Mouse (Mus musculus): ENCODE results near the gene Emid1. TPM values are rescaled to one million over a fixed set of nuclear protein-coding genes. Genes with fewer than 3 reads are reported as not detected.
A peak's percentile ranks its signal among the peaks of the same experiment; 100 is the strongest.

Gene Emid1
- polyA plus RNA-seq, 1 experiment from 2014 or later: 48.7 TPM

DNA sequence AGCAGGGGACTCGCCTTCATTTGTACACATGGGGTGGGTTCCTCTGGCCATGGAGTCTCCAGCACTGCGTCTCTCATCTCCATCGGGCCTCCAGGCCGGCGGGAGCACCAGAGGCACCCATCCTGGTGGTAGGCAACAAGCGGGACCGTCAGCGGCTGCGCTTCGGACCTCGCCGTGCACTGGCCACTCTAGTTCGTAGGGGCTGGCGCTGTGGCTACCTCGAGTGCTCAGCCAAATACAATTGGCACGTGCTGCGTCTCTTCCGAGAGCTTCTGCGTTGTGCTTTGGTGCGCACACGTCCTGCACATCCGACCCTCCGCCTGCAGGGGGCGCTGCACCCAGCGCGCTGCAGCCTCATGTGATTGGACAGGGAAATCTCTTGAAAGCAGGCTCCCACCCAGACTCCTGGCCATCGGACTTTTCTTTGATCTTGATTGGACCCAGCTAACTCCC lies 92.3 kb downstream of the Emid1 start:
- DNase-seq (ENCODE audit: low spot score) (peak; percentile 47), ATAC-seq (ENCODE audit: low FRiP score, low TSS enrichment) (no peak)
- H3K9me3 ChIP-seq (ENCODE audit: control insufficient read depth, low read length): no peaks in the 10 kb centered on the region
- H3K9ac ChIP-seq (ENCODE audit: low read length): no peak overlapping the region
- no peak overlapping the region for H3K27ac ChIP-seq (replicated peaks)
- H3K4me3 ChIP-seq (ENCODE audit: low read depth, low read length): no peak overlapping the region
- peaks cover 3% of the 10 kb centered on the region; the same call in 1 of the 2 replicates for H3K36me3 ChIP-seq (ENCODE audit: control insufficient read depth, insufficient read depth, low read length)
- H3K27me3 ChIP-seq (ENCODE audit: control insufficient read depth, insufficient read depth, low read length): peaks cover 10% of the 10 kb centered on the region; the same call in 1 of the 2 replicates
- TF ChIP-seq EP300 (optimal IDR thresholded peaks at IDR 0.05) (no peak), CTCF (IDR thresholded peaks at IDR 0.05; ENCODE audit: low read depth) (peak; percentile 89)
- H3K4me2 ChIP-seq (replicated peaks; ENCODE audit: low read depth): no peak overlapping the region; the same call in 1 of the 2 replicates
- peaks cover 26% of the 10 kb centered on the region for H3K4me1 ChIP-seq (replicated peaks; ENCODE audit: control insufficient read depth, insufficient read depth)
- WGBS: 19% methylated on average over 27 of the region's 27 CpGs

DNA sequence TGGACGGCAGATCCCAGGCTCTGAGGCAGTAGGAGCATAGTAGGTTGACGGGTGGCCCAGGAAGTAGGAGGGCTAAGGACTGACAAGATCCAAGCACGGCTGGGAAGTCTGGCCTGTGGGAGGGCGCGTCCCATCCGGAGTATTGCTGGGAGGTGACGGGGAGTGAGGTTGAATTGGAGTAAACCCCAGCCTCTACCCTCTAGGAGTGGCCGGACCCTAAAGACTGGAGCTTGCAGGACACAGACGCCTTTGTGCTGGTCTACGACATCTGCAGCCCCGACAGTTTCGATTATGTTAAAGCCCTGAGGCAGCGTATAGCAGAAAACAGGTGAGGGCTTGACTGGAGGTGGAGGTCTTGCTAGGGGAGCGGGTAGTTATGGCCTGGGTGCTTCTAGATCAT lies 92.8 kb downstream of the Emid1 start:
- Histone ChIP-seq H3K36me3 (ENCODE audit: control insufficient read depth, insufficient read depth, low read length) (peaks cover 3% of the 10 kb centered on the region; the same call in 1 of the 2 replicates), H3K9ac (ENCODE audit: low read length) (no peak overlapping the region), H3K4me2 (replicated peaks; ENCODE audit: low read depth) (no peak overlapping the region; the same call in 1 of the 2 replicates), H3K27me3 (ENCODE audit: control insufficient read depth, insufficient read depth, low read length) (peaks cover 10% of the 10 kb centered on the region; the same call in 1 of the 2 replicates), H3K27ac (replicated peaks) (no peak overlapping the region), H3K4me1 (replicated peaks; ENCODE audit: control insufficient read depth, insufficient read depth) (peaks cover 23% of the 10 kb centered on the region), H3K4me3 (ENCODE audit: low read depth, low read length) (no peak overlapping the region), H3K9me3 (ENCODE audit: control insufficient read depth, low read length) (no peaks in the 10 kb centered on the region)
- TF ChIP-seq EP300 (optimal IDR thresholded peaks at IDR 0.05) (no peak), CTCF (IDR thresholded peaks at IDR 0.05; ENCODE audit: low read depth) (no peak)
- ATAC-seq (ENCODE audit: low FRiP score, low TSS enrichment): no peak
- no peak for DNase-seq (ENCODE audit: low spot score)
- WGBS: 34% methylated on average over 14 of the region's 14 CpGs

DNA sequence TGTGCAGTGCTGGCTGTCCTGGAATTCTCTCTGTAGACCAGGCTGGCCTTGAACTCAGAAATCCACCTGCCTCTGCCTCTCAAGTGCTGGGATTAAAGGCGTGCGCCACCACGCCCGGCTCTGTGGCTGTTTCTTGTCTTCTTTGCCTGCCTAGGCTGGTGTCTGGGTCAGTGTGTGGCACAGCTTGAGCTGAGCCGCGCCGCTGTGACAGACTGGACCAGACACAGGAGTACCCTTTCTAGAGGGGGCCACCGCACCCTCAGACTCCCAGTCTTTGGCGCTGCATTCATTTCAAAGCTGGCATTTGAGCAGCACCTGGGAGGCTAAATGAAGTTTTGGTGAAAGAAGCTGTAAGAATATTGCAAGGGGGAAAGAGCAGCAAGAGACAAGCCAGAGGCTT lies 93.3 kb downstream of the Emid1 start:
- peaks cover 20% of the 10 kb centered on the region for H3K4me1 ChIP-seq (replicated peaks; ENCODE audit: control insufficient read depth, insufficient read depth)
- ATAC-seq (ENCODE audit: low FRiP score, low TSS enrichment) (no peak), DNase-seq (ENCODE audit: low spot score) (no peak)
- H3K4me3 ChIP-seq (ENCODE audit: low read depth, low read length): no peak overlapping the region
- H3K9ac ChIP-seq (ENCODE audit: low read length): no peak overlapping the region
- H3K36me3 ChIP-seq (ENCODE audit: control insufficient read depth, insufficient read depth, low read length): peaks cover 3% of the 10 kb centered on the region; the same call in 1 of the 2 replicates
- TF ChIP-seq EP300 (optimal IDR thresholded peaks at IDR 0.05): no peak
- no peak for TF ChIP-seq CTCF (IDR thresholded peaks at IDR 0.05; ENCODE audit: low read depth)
- WGBS: 37% methylated on average over 9 of the region's 9 CpGs
- no peak overlapping the region for H3K27ac ChIP-seq (replicated peaks)
- H3K9me3 ChIP-seq (ENCODE audit: control insufficient read depth, low read length): no peaks in the 10 kb centered on the region
- peaks cover 10% of the 10 kb centered on the region; the same call in 1 of the 2 replicates for H3K27me3 ChIP-seq (ENCODE audit: control insufficient read depth, insufficient read depth, low read length)
- no peak overlapping the region for H3K4me2 ChIP-seq (replicated peaks; ENCODE audit: low read depth)

DNA sequence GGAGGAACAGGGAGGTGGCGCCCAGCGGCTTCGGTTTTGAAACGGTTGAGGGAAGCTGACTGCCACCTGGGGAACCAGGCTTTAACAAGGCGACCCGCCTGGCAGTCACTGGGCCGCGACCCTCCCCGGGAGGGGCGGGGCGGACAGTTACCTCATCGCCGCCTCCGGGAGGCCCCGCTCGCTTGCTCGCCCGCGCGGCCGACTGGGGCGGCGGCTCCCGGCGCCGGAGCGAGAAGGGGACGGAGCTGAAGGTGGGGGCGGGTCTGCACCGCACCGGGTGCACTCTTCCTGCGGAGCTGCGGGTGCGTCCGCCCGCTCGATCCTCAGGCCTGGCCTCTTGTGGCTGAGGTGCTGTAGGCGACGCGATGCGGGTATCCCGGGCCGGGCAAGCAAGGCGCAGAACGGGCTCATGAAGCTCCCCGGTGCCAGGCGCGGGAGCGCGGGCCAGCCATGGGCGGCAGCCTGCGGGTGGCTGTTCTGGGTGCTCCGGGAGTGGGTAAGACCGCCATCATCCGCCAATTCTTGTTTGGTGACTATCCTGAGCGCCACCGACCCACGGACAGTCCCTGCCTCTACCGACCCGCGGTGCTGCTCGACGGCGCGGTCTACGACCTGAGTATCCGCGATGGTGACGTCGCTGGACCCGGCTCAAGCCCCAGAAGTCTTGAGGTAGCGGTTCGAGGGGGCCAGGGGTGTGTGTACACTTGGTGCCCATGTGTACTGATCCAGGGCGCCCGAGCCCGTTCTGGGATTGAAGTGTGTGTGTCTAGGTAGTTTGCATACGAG lies 94.0 kb downstream of the Emid1 start, which contains the start of gene Rasl10a:
Gene Rasl10a (plus strand): TSS at position 273 of the 786 bp plus-strand sequence.
- Histone ChIP-seq H3K4me1 (replicated peaks; ENCODE audit: control insufficient read depth, insufficient read depth) (peaks cover 16% of the 10 kb centered on the region), H3K4me3 (ENCODE audit: low read depth, low read length) (peak within 1 kb of the TSS; percentile 53), H3K27me3 (ENCODE audit: control insufficient read depth, insufficient read depth, low read length) (peaks cover 10% of the 10 kb centered on the region; the same call in 1 of the 2 replicates), H3K27ac (replicated peaks) (no peak within 1 kb of the TSS), H3K36me3 (ENCODE audit: control insufficient read depth, insufficient read depth, low read length) (peaks cover 3% of the 10 kb centered on the region; the same call in 1 of the 2 replicates), H3K9me3 (ENCODE audit: control insufficient read depth, low read length) (no peaks in the 10 kb centered on the region), H3K9ac (ENCODE audit: low read length) (peak within 1 kb of the TSS; percentile 61), H3K4me2 (replicated peaks; ENCODE audit: low read depth) (peak within 1 kb of the TSS; percentile 95)
- WGBS: 2% methylated on average over 73 of the region's 77 CpGs
- ATAC-seq (ENCODE audit: low FRiP score, low TSS enrichment) (no peak), DNase-seq (ENCODE audit: low spot score) (peak; percentile 56)
- no peak for TF ChIP-seq CTCF (IDR thresholded peaks at IDR 0.05; ENCODE audit: low read depth)
- TF ChIP-seq EP300 (optimal IDR thresholded peaks at IDR 0.05): no peak

DNA sequence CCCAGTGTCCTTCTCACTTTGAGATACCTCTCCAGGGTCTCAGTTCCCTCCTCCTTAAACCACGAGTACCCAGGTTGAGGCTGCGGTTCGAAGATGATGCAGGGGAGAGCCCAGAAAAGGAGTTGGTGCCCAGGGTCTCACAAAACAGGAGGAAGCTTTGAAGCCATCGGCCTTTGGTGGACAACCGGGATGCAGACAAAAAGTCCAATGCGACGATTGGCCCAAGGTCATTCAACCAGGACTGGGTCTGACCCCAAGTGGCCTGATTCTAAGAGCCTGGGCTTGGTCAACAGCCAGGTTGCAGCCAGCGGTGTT lies 94.6 kb downstream of the Emid1 start:
- Histone ChIP-seq H3K4me1 (replicated peaks; ENCODE audit: control insufficient read depth, insufficient read depth) (peaks cover 14% of the 10 kb centered on the region), H3K4me2 (replicated peaks; ENCODE audit: low read depth) (peak overlapping the region; percentile 95), H3K4me3 (ENCODE audit: low read depth, low read length) (peak overlapping the region; percentile 53), H3K36me3 (ENCODE audit: control insufficient read depth, insufficient read depth, low read length) (peaks cover 3% of the 10 kb centered on the region; the same call in 1 of the 2 replicates), H3K27ac (replicated peaks) (no peak overlapping the region), H3K27me3 (ENCODE audit: control insufficient read depth, insufficient read depth, low read length) (peaks cover 10% of the 10 kb centered on the region; the same call in 1 of the 2 replicates), H3K9me3 (ENCODE audit: control insufficient read depth, low read length) (no peaks in the 10 kb centered on the region), H3K9ac (ENCODE audit: low read length) (peak overlapping the region; percentile 61; the same call in 1 of the 2 replicates)
- DNase-seq (ENCODE audit: low spot score): no peak
- no peak for TF ChIP-seq CTCF (IDR thresholded peaks at IDR 0.05; ENCODE audit: low read depth)
- no peak for TF ChIP-seq EP300 (optimal IDR thresholded peaks at IDR 0.05)
- no peak for ATAC-seq (ENCODE audit: low FRiP score, low TSS enrichment)
- WGBS: 30% methylated on average over 8 of the region's 8 CpGs

DNA sequence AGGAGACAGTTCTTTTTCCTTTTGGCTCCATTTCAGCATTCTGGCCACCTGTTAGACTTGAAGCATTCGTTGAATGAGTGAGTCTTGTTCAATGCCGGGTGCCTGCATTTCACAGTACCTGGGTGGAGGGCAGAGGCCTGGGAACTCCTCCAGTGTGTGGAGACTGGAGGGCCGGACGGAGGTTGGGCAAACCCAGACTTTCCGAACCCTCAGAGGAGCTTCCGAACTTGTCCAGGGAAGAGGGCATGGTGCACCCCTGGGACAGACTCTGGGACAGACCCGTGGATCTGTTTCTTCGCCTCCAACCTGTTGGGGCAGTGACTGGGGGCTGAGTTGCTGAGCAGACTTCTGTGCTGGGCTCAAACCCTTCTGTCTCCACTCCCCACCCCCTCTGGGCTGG lies 95.0 kb downstream of the Emid1 start:
- ATAC-seq (ENCODE audit: low FRiP score, low TSS enrichment): no peak
- no peak overlapping the region for H3K9ac ChIP-seq (ENCODE audit: low read length)
- H3K27ac ChIP-seq (replicated peaks): no peak overlapping the region
- DNase-seq (ENCODE audit: low spot score): no peak
- no peaks in the 10 kb centered on the region for H3K9me3 ChIP-seq (ENCODE audit: control insufficient read depth, low read length)
- peaks cover 3% of the 10 kb centered on the region; the same call in 1 of the 2 replicates for H3K36me3 ChIP-seq (ENCODE audit: control insufficient read depth, insufficient read depth, low read length)
- H3K4me2 ChIP-seq (replicated peaks; ENCODE audit: low read depth): no peak overlapping the region
- no peak overlapping the region for H3K4me3 ChIP-seq (ENCODE audit: low read depth, low read length)
- TF ChIP-seq CTCF (IDR thresholded peaks at IDR 0.05; ENCODE audit: low read depth) (no peak), EP300 (optimal IDR thresholded peaks at IDR 0.05) (no peak)
- H3K4me1 ChIP-seq (replicated peaks; ENCODE audit: control insufficient read depth, insufficient read depth): peaks cover 9% of the 10 kb centered on the region
- 68% methylated on average over 8 of the region's 8 CpGs for WGBS
- peaks cover 10% of the 10 kb centered on the region; the same call in 1 of the 2 replicates for H3K27me3 ChIP-seq (ENCODE audit: control insufficient read depth, insufficient read depth, low read length)

Other genes with a start within 250 kb of the Emid1 start
- gene Nefh, start 204.2 kb downstream of the Emid1 start, polyA plus RNA-seq (2015; fragmentation: Nextera tagmentation; extraction: Ambion mirVana): 0.25 TPM in 2 replicates
- 41.8 and 43.3 TPM in 2 replicates for gene Ap1b1, start 165.4 kb downstream of the Emid1 start, polyA plus RNA-seq (2015; fragmentation: Nextera tagmentation; extraction: Ambion mirVana)
- 1.6 and 1.9 TPM in 2 replicates for gene Rasl10a, start 94.1 kb downstream of the Emid1 start, polyA plus RNA-seq (2015; fragmentation: Nextera tagmentation; extraction: Ambion mirVana)
- 21.4 and 24.8 TPM in 2 replicates for gene Gas2l1, start 86.9 kb downstream of the Emid1 start, polyA plus RNA-seq (2015; fragmentation: Nextera tagmentation; extraction: Ambion mirVana)
- 19.1 and 19.6 TPM in 2 replicates for gene Rhbdd3, start 53.3 kb downstream of the Emid1 start, polyA plus RNA-seq (2015; fragmentation: Nextera tagmentation; extraction: Ambion mirVana)
- 231 and 235 TPM in 2 replicates for gene Ewsr1, start 53.0 kb downstream of the Emid1 start, polyA plus RNA-seq (2015; fragmentation: Nextera tagmentation; extraction: Ambion mirVana)
- 12.7 and 13.4 TPM in 2 replicates for gene Kremen1, start 109.3 kb upstream of the Emid1 start, polyA plus RNA-seq (2015; fragmentation: Nextera tagmentation; extraction: Ambion mirVana)